Mouse (Mus musculus) C2C12 (cell line): ENCODE measurements around the gene Igfbp4.

Experiments used
- CTCF ChIP-seq: IDR thresholded peaks from one replicate; pipeline ENCODE4 v1.5.1; 2011; ENCODE audit not compliant: control insufficient read depth, insufficient read depth, insufficient read length
- FOSL1 ChIP-seq: IDR thresholded peaks from one replicate; pipeline ENCODE4 v1.8.0; 2011; ENCODE audit warnings: mild to moderate bottlenecking, low read length; ENCODE audit not compliant: poor library complexity, insufficient read depth, severe bottlenecking
- MAX ChIP-seq: IDR thresholded peaks from one replicate; pipeline ENCODE4 v1.6.1; 2011; ENCODE audit warnings: mild to moderate bottlenecking, control low read depth
- MYOG ChIP-seq: IDR thresholded peaks from one replicate; pipeline ENCODE4 v1.6.1; 2011; ENCODE audit not compliant: control insufficient read depth, insufficient read length; ENCODE audit errors: extremely low read depth

DNA sequence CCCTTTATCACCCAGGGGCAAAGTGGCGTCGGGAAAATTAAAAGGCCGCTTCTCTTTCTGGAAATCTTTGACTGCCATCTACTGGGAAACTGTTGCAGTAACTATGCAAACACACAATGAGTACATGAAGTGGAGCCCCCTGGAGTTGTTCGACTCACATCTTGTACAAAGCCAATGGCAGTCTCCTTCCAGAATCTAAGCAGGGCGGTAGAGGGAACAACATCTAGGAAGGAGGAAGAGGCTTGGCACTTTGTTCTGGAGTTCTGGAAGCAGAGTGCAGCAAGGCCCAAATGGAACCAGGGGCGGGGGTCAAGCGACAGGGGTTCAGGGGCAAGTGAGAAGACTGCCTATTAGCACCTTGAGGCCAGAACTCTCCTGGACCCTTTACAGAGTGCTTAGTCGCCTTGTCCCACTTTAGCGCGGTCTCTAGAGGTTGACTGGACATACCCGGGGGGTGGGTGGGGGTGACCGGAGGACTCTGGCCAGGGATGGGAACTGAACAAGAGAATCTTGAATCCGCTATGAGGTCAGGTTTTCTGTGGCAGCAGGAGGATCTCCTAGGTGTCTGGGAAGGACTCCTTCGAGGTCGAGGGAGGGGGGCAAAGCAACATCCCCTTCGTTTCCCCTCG is 584 bp upstream of the Igfbp4 start:
- no peak for TF ChIP-seq MAX
- TF ChIP-seq CTCF, result no peak
- TF ChIP-seq MYOG, result no peak
- TF ChIP-seq FOSL1, result no peak
